Mouse (Mus musculus) right cerebral cortex, postnatal 14 days (tissue): ENCODE measurements around the gene Jaml.
"Not testable (repeated sequence)": the region's sequence is repeated elsewhere in the genome, so short reads cannot be mapped to it uniquely, and the experiment has no call there.

Experiments used
- DNase-seq: peaks from one replicate; pipeline ENCODE4 v3.0.0; 2022

The Jaml gene

DNA sequence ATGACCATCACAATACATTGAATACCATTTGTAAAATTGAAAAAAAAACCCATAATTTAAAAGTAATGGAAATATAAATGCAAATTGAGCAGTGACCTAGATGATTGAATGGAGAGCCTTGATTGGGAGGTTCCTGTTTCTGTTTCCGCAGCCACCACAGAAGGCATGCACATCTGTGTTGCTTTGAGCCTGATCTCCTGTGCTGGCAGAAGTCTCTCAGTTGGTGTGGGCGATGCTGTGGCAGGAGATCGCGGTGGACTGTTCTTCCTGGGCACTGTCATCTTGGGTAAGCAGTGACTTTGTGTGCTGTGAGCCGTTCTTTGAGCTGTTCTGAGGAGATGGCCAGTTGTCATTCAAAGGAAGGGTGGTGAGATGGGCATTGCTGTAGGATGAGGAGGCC lies at the start of gene Jaml:
Gene Jaml (plus strand): TSS at position 173 of the 400 bp plus-strand sequence.
- no peak for DNase-seq

DNA sequence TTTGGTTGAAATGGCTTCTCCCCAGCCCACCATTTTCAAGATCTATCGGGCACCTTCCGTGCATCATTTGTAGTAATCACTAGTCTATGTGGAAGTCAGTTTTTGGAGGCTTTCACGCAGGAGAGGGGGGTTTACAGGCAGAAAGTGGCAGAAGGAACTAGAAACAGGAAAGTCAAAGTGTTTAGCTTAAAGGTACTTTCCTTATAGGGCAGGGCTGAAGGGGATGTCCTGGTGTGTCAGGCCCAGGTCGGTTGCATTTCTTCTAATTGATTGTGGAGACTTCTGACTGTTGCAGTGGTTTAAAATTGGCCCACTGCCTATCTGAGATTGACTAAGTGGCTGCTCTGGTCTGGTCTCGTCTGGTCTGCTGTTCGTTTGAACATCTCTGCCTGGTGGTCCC lies 48.6 kb upstream of the Jaml start:
- no peak for DNase-seq

DNA sequence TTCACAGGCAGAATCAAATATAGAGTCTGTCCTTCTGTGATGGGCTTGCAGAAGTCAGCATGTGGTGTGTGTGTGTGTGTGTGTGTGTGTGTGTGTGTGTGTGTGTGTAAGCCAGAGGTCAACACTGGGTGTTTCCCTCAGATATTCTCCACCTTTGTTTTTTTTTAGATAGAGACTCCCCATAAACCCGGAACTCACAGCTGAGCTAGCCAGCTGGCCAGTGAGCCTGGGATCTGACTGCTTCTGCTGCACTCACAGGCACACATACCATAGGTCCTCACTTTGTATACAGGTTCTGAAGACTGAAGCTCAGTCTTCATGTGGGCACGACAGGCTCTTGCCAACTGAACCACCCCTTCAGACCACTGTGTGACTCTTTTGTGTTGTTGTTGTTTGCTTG lies 46.7 kb upstream of the Jaml start:
- DNase-seq = no peak

DNA sequence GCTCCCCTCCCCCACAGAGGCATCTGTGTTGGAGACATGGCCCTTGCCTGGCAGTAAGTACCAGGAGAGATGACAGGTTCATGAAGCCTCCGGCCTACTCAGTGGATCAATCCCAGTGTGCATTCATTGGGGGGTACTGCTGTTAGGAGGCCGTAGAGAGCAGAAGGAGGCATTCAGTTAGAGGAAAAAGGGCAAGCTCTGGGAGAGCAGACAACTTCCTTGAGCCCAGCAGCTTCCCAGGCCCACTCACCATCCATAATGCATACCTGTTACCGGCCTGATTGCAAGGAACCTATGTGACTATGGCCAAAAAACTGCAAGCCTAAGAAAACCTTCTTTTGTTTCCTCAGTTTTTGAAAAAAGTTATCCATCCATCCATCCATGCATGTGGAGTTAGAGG lies 44.5 kb upstream of the Jaml start:
- DNase-seq = no peak

DNA sequence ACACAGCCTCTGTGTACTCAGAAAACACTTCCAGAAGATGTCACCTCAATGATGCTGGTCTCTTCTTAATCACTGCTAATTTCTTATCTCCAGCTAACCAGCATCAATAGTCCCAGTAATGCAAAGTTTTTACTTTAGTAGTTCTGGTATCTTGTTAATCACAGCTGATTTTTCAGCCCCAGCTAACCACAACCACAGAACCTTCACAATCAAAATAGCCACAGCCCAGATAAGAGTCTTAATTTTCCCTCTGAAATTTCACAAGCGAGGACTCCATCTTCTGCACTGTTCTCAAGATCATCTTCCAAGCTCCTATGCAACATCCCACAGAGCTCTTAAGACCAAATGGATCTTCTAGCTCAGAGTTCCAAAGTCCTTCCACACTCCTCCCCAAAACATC lies 41.2 kb upstream of the Jaml start:
- DNase-seq = not testable (repeated sequence)

DNA sequence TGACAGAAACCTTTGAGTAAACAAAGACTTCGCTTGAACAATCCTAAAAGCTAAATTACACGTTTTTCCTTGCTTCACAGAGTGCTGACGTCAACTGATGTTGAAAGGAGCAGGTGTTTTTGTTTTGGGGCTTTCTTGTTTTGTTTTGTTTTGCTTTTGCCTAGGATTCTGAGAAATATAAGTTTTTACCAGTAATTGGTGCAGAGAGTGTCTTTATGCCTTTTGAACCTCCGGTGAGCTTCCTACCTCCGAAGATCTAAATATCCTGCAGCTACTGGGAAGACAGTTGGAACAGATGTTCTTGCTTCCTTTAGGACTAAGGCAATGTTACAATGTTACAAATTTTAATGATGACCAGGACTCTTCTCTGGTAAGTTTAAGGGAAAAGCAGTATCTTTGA lies 39.5 kb upstream of the Jaml start, which contains the start of gene Mpzl2:
Gene Mpzl2 (plus strand): TSS at position 301 of the 400 bp plus-strand sequence.
- DNase-seq = no peak

DNA sequence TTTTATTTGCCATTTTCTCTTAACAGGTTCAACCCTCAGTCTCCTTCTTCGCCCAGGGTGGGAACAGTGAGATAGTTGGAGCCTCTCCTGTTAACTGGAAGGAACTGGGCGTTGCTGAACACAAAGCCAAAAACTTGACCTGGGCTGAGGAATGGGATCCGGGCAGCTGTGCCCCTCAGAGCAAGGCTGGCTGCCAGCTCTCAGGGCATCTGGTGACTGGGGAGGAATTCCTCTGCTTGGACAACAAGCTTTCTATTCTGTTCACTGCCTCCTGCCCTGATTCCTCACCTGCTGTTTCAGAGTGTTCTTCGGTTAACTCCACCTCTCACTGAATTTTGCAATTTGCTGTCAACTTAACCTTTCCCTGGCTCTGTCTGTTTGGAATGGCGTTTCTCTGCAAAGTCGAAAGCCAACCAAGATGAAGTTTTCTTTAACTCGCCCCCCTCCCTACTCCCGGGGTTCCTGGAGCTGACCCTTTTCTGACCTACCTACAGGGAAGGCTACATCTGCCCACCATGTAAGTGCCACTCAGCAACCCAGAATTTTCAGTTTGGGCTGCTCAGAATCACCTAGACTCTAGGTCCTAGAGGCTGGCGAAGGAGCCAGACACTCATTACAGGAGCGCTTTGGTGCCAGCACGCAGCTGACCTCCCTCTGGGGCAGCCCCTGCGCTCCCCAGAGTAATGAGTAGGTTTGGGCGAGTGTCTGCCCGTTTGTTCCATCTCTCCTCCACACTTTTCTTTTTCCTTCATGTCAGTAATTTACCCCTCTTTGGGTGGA lies 38.7 kb upstream of the Jaml start:
- no peak for DNase-seq

DNA sequence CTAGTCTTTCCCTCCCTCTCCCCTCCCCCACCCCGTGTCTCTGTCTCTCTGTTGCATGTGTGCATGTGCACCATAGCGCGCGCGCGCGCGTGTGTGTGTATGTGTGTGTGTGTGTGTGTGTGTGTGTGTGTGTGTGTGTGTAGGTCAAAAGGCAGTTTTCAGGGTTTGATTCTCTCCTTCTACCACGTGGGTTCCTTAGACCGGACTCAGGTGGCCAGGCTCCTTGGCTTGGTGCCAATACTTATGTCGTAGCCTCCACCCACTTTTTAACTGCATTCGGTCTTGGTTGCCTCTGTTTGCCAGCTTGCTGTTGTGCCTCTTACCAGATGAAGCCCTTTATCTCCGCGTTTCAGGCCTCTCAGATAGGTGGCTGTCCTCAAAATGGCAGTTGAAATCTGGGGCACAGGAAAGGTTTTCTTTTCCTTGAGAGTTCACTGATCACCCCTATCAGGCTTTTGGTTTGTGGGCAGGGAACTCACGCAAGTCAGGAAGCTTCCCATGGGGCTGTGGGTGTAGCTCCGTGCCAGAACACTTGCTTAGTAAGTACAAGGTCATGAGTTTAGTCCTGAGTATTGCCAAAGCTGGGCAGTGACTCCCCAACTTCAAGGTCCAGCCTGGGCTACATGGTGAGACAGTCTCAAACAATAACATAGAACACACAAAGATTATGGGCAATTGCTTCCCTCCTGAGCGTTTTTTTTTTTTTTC lies 37.7 kb upstream of the Jaml start:
- DNase-seq = no peak

DNA sequence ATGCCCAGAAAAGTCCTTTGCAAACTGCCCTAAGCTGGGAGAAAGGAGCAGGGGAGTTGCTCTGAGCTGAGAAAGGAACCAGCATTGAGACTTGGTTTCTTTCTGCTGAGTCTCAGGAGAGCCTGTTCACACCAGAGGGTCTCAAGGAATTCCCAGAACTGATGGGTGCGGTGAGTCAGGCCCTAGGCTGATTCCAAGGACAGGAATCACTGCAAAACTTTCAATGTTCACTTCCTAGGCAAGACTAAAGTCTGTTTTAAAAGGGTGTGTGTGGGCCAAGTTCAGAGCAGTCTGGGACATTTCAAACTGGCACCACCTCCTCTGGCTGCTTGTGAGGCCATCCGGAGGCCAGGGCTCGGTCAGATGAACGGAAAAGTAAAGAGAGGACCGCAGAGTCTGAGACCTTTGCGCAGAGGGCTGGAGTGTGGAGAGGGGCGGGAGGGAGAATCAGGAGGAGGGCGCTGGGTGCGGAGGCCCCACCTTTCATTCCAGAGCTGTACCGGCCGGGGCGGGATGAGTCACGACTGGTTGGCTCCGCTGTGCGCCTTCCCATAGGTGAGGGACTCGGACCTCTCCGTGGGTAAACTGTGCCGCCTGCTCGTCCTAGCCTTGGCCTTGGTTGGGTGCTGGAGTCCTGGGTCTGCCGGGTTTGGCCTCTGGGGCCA lies 36.8 kb upstream of the Jaml start:
- DNase-seq = no peak

DNA sequence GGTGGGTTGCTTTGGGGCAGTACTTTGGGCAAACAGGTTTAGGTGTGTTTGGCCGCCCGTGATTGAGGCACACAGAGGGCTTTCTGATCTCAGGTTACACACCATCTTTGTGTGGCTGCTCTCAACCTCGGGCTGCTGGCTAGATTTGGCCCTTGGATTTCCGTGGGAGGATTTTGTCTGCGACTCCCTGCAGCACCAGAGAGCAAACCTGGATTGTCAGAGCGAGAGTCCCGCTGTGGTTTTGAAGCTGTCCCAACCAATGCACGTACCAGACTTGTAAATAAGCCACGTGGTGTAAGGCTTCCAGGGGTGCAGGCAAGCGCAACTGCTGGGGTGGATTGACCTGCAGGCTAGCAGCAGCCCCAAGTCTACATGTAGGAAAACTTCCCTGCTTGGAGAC lies 36.0 kb upstream of the Jaml start:
- DNase-seq = no peak

DNA sequence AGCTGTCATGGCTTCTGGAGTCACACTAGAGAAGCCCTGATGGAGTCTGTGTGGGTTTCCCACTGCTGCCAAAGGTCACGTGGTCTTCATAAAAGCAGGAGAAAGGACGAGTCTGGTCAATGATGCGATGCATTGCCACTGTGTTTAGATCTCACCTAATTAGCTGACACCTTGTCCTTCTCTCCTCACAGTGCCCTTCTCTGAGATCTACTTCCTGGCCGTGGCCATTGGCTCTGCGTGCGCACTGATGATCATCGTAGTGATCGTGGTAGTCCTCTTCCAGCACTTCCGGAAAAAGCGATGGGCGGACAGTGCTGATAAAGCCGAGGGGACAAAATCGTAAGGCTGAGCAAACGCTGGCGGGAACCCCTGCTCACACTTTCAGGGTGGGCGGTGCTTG lies 32.0 kb upstream of the Jaml start:
- DNase-seq = no peak

DNA sequence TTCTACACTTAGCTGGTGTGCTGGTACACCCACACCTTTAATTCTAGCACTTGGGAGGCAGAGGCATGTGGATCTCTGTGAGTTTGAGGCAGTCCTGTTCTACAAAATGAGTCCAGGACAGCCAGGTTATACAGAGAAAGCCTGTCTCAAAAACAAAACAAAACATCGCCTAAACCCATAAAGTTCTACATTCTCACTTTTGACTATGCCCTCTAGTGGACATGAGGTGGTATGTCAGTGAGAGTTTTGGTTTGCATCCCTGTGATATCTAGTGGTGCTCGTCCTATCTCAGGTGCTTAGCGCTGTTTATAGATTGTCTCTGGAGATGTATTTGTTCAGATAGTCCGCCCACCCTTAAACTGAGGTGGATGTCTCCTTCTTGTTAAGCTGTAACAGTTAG lies 30.5 kb upstream of the Jaml start:
- DNase-seq = no peak

DNA sequence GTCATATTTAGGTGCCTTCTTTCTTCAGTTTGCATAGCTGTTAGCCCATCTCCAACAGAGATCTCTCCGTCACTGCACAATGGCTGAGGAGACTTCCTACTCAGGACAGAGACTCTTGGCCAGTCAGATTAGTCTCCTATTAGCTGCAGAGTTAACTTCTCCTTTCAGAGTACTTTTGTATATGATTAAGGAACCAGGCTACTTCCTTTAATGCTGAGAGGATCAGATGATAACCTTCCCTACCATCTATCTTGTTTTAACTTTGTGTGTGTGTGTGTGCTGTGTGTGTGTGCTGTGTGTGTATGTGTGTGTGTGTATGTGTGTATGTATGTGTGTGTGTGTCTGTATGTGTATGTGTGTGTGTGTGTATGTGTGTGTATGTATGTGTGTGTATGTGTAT lies 29.3 kb upstream of the Jaml start:
- no peak for DNase-seq

DNA sequence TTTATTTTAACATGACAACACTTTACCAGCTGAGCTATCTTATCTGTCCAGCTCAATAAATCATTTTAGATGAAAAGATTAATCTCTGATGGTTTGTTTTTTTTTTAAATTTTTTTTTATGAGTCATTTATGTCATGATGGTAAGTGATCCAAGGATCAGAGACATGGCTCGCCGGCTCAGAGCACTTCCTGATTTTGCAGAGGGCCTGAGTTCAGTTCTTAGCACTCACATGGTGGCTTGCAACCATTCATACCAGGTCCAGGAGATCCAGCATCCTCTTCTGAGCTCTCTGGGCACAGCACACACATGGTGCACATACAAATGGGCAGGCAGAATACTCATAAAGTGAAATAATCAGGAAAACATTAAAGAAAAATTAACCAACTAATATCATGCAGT lies 28.7 kb upstream of the Jaml start:
- no peak for DNase-seq

DNA sequence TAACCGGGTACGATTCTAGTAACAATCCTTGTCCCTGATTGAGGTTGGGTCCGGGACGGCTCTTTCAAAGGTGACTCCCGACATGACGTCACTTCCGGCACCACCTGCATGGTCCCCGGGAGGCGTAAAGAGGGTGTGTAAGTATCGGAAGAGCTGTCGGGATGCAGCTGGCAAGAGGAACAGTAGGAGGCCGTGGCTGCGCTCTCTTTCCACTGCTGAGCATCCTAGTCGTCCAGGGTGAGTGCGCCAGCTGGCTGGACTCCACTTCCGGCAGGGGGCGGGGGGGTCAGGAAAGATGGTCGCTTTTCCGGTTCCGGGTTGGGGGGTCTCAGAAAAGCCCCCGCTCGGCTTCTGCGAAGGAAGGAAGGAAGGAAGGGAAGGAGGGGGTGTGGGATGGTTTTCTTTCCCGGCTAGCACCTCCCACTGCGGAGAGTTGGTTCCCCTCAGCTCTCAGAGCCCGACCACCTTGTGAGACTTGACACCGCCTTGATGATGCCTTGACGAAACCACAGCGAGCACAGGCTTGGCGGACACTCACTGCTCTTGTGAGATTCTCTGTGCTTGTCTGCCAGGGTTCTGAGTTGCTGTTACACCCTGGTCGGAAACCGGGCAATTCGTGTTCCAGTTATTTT lies 23.8 kb upstream of the Jaml start, which contains the start of gene Mpzl3:
Gene Mpzl3 (plus strand): TSS at position 105 of the 632 bp plus-strand sequence.
- peak; percentile 87 for DNase-seq

DNA sequence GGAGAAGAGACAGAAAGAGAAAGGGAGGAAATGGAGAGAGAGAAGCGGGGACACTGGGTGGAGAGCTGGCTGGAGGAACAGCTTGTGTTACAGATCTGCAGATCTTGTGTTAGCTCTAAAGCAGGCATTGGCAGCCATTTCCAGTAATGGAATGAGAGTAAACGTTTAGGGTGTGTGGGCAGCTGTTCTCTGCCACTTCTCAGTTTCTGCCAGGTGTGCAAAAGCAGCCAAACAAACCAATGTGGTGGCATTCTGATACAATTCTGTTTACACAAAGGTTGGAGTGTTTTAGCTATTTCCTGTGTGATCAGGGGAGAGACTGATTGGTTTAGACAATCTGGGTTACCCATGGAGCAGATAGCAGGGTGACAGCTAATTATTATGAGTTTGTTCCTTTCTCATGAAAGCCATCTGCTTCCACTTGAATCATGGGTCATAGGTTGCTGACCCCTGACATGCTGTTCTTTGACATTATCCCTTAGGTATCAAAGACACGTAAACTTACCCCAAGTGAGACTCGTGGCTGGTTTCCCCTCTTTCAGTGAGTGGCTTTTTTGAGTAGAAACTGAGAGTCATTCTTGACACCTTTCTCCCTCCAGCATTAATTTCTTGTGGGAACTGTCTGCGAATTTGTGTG lies 20.6 kb upstream of the Jaml start:
- no peak for DNase-seq

DNA sequence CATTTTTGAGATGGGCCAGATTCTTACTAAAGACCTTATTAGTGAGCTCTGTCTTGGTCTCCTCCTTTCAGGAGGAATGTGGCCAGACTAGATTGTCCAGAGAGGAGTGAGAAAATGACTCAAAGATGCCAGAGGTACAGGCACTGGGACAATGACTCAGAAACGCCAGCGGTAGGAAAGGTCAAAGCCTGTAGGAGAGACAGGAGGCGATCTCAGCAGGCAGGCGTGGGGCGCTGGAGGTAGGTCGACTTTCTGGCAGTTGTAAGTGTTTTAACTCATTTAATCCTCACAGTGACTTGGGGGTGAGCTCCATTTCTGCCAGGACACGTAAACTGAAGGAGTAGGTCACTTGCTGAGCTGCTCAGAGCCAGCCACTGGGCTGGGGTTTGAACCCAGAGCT lies 18.8 kb upstream of the Jaml start:
- no peak for DNase-seq

DNA sequence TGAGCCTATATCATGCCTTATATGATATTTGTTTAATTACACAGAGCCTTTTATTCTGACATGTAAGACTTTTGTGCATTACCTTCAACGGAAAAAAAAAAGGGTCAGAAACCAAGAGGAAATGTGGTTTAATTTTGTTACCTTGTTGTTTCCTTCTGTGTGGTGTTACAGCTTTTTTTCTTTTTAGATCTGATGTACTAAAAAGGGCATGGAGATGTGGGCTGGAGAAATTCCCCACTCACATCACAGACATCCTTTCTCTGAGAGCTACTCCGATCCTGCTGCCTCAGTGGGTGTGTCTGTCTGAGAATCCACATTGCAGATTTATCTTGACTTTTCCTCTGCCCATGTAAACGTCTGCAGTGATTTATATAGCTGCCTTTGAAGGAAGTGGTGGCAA lies 16.3 kb upstream of the Jaml start:
- DNase-seq = no peak

DNA sequence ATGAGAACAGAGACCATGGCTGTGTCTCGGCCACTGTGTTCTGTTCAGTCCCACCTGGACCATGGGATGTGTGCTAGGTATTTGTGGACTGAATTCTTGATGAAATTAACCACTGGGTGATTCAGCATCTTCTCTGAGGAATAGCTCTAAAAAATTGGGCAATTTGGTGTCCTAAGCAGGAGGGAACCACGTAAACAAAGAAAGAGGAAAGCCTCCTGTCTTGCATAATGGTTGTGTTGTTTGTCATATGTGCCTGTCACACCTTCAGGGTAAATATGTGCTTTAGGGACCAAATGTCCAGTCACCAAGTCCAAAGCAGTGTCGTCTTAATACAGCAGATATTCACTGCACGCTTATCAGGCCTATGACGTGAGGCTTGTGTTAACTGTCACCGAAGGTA lies 14.6 kb upstream of the Jaml start:
- DNase-seq = no peak

DNA sequence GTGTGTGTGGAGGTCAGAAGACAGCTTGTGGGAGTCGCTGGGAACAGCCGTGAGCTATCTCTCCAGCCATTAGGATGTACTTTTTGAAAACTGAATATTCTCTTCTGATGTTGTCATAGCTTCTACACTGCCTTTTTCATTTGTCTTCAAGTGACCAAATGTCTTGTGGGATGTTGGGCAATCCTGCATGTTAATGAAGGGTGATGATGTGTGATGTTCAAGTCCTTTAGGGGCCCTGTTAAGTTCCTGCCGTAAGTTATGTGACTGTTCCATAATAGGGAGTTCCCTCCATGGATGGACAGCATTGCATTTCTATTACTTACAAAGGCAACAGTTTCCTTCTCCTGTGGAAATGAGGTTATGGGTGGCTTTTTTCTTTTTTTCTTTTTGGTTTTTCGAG lies 12.2 kb upstream of the Jaml start:
- DNase-seq = no peak

DNA sequence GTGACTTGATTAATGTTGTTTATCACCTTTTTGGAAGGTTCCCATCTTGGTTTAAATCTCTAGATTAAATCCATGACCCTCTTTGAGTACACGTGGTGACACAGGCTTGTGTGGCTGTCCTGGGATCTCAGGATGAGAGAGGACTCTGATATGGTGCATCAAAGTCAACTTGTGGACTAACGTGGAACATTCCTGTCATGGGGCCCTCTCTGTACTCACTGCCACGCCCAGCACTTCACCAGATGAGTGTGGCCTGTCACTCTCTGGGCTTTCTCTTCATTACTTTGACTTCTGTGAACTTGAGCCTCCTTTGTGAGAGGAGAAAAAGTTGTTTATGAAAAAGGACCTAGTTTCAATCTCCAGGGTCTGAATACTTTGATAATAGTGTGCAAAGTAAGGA lies 7.2 kb upstream of the Jaml start:
- no peak for DNase-seq

DNA sequence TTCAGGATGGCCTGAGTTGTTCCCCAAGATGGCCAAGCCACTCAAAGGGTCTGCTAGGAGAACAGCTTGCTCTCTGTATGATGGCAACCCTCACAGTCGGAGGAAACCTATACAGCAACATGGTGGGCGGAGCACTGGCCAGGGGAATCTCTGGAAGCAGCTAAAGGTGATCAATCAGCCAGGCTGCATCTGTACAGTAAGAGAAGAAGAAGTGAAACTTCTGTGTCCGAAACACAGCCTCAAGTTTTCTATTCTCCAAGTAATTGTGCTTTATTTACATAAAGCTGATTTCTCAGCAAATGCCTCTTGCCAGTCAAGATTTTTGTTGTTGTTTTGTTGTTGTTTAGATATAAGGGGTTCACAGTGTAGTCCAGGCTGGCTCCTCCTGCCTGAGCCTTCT lies 1.1 kb upstream of the Jaml start:
- no peak for DNase-seq

DNA sequence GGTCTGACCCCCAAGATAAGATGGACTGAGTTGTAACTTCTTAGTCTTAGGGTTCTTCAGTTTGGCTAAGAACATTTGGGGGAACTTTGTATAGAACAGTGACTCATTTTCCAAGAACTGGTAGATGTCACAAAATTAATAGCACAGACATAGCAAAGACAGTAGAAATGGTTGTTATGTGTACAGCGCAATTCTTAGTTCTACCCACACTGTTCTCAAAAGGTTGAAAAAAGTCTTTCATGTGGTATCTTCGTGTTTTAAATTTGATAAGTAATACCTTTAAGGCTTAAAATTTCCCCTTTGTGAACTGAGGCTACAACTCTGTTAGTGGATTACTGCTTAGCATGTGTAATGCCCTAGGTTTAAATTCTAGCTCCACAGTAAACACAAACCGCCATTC lies 4.1 kb downstream of the Jaml start:
- DNase-seq = no peak
